Mouse (Mus musculus) thymus, postnatal 14 days (tissue): ENCODE data around the gene Mrps12.
A peak's percentile ranks its signal among the peaks of the same experiment; 100 is the strongest.

Source experiments
- DNase-seq: peaks from one replicate; pipeline ENCODE4 v3.0.0; 2021

The Mrps12 gene

GRCm38 (mm10) chr7:28758623-28759022 is 17.0 kb upstream of the Mrps12 start:
- DNase-seq: no peak

GRCm38 (mm10) chr7:28756079-28756478 is 14.5 kb upstream of the Mrps12 start, which contains the start of gene Ccer2:
Gene Ccer2 (plus strand): TSS chr7:28756174.
- DNase-seq: no peak

GRCm38 (mm10) chr7:28749935-28750334 is 8.3 kb upstream of the Mrps12 start:
- no peak for DNase-seq

GRCm38 (mm10) chr7:28741368-28741708 is 282 bp downstream of the Mrps12 start:
- DNase-seq: no peak

GRCm38 (mm10) chr7:28740949-28741348 is 671 bp downstream of the Mrps12 start:
- DNase-seq: no peak

- DNase-seq: no peak
Observed at GRCm38 (mm10) chr7:28739829-28740228, 1.8 kb downstream of the Mrps12 start.

- DNase-seq: no peak
Observed at GRCm38 (mm10) chr7:28735701-28736100, 5.9 kb downstream of the Mrps12 start.

- no peak for DNase-seq
Observed at GRCm38 (mm10) chr7:28733211-28733610, 8.4 kb downstream of the Mrps12 start.

- peak; percentile 89 for DNase-seq
Observed at GRCm38 (mm10) chr7:28732341-28733142, 9.1 kb downstream of the Mrps12 start.

- DNase-seq: no peak
Observed at GRCm38 (mm10) chr7:28727649-28728340, 13.8 kb downstream of the Mrps12 start.

GRCm38 (mm10) chr7:28726600-28726999 is 15.0 kb downstream of the Mrps12 start:
- DNase-seq: peak; percentile 86

- no peak for DNase-seq
Observed at GRCm38 (mm10) chr7:28724613-28725012, 17.0 kb downstream of the Mrps12 start.

- peak; percentile 29 for DNase-seq
Observed at GRCm38 (mm10) chr7:28722079-28722478, 19.5 kb downstream of the Mrps12 start.

- DNase-seq: peak; percentile 34
Observed at GRCm38 (mm10) chr7:28720753-28721537, 20.7 kb downstream of the Mrps12 start.

- no peak for DNase-seq
Observed at GRCm38 (mm10) chr7:28719650-28720049, 22.0 kb downstream of the Mrps12 start.

GRCm38 (mm10) chr7:28719159-28719558 is 22.5 kb downstream of the Mrps12 start:
- DNase-seq: no peak

GRCm38 (mm10) chr7:28717726-28718125 is 23.9 kb downstream of the Mrps12 start:
- no peak for DNase-seq

GRCm38 (mm10) chr7:28716590-28717281 is 24.9 kb downstream of the Mrps12 start, which contains the start of gene Fbxo17:
Gene Fbxo17 (plus strand): TSS chr7:28716804.
- DNase-seq: peak; percentile 71

- DNase-seq: peak; percentile 44
Observed at GRCm38 (mm10) chr7:28715598-28715997, 26.0 kb downstream of the Mrps12 start.

GRCm38 (mm10) chr7:28714667-28715066 is 27.0 kb downstream of the Mrps12 start:
- no peak for DNase-seq

GRCm38 (mm10) chr7:28710962-28711361 is 30.7 kb downstream of the Mrps12 start:
- DNase-seq: peak; percentile 22

- no peak for DNase-seq
Observed at GRCm38 (mm10) chr7:28709454-28709853, 32.2 kb downstream of the Mrps12 start.
